Mouse (Mus musculus): ENCODE measurements around the gene Mstn.

Mstn gene

DNA sequence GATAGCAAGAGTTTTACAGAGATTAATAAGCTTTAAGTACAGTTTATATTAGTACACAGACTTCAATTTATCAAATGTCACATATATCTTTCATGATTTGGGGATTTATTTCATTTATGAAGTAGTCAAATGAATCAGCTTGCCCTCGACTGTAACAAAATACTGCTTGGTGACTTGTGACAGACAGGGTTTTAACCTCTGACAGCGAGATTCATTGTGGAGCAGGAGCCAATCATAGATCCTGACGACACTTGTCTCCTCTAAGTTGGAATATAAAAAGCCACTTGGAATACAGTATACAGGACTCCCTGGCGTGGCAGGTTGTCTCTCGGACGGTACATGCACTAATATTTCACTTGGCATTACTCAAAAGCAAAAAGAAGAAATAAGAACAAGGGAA, at the start of gene Mstn:
Gene Mstn, plus strand, starts transcription at position 301 of the 400 bp plus-strand sequence.
- no peak for DNase-seq (ENCODE audit: low spot score)

GRCm38 (mm10) chr1:53014716-53015115, 46.7 kb upstream of the Mstn start:
- no peak for DNase-seq (ENCODE audit: low spot score)

GRCm38 (mm10) chr1:53015606-53016005, 45.8 kb upstream of the Mstn start:
- no peak for DNase-seq (ENCODE audit: low spot score)

- DNase-seq (ENCODE audit: low spot score): no peak
These were observed 42.5 kb upstream of the Mstn start for GRCm38 (mm10) chr1:53018746-53019505.

DNA sequence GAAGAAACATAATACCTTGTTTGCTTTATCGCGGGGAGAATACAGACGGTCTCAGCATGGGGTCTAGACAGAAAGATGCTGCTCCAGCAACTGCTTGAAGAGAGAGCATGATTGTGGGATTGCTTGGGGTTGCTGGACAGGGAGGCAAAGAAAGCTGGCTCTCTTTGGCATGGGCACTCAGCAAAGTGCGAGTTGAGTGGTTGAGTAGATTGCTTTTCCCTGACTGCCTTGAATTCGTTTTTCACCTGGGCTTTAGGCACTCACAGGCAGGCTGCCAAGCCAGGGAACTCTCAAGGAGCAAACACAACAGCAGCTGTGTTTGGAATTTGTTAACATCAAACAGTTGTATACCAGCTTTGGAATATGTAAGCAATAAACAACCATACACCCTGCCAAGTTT, 41.4 kb upstream of the Mstn start, which contains the start of gene 1700019D03Rik:
Gene 1700019D03Rik, minus strand, starts transcription at position 101 of the 400 bp plus-strand sequence.
- DNase-seq (ENCODE audit: low spot score): no peak

GRCm38 (mm10) chr1:53032550-53032949, 28.9 kb upstream of the Mstn start:
- no peak for DNase-seq (ENCODE audit: low spot score)

GRCm38 (mm10) chr1:53037443-53037871, 24.0 kb upstream of the Mstn start:
- no peak for DNase-seq (ENCODE audit: low spot score)

GRCm38 (mm10) chr1:53049763-53050427, 11.5 kb upstream of the Mstn start:
- DNase-seq (ENCODE audit: low spot score): no peak

DNA sequence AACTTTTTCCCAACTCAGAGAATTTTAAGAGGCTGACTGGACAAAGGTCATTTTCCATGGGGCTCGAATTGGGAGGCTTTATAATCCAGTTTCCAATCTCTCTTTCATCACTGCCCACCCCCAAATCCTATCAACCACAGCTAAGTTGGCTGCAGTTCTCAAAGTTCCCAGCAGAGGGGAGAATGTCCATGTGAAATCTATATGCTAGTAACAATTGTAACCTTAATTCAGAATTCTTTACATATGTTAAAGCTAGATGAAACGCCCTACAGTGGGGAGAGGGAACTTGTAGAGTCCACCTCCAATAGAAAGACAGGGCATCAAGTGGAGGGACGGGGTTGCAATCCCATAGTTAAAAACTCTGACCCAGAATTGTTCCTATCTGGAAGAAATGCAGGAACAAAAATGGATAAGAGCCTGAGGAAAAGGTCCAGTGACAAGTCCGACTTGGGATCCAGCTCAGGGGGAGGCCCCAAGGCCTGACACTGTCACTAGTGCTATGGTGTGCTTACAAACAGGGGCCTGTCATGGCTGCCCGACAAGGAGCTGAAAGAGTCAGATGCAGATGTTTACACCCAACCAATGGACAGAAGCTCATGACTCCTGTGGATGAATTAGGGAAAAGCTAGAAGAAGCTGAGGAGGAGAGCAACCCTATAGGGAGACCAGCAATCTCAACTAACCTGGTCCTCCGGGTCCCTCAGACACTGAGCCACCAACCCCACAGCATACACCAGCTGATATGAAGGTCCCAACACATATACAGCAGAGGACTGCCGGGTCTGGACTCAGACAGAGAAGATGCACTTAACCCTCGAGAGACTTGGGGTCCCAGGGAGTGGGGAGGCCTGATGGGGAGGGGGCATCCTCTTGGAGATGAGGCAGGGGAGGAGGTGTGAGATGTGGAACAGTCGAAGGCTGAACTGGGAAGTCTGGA, 8.1 kb upstream of the Mstn start:
- DNase-seq (ENCODE audit: low spot score): no peak

GRCm38 (mm10) chr1:53059106-53059505, 2.3 kb upstream of the Mstn start:
- DNase-seq (ENCODE audit: low spot score): no peak

DNA sequence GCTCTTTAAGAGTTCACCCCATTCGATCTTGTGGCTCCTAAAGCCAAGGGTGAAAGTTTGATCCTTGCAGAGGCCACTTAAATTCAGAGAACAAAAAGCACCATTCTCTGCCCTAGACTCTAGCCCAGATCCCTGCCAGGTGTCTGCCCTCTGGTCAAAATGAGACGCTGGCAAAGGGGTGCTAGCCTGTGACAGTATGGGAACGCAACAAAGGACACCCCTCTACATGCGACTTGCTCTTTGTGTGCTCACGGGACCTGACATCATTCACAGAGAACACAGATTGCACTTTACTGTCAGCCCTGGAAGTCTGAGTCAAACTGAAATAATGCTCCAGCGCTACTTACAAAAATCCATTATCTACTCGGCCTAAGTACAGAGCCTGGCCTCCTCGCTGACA, 941 bp upstream of the Mstn start:
- no peak for DNase-seq (ENCODE audit: low spot score)

DNA sequence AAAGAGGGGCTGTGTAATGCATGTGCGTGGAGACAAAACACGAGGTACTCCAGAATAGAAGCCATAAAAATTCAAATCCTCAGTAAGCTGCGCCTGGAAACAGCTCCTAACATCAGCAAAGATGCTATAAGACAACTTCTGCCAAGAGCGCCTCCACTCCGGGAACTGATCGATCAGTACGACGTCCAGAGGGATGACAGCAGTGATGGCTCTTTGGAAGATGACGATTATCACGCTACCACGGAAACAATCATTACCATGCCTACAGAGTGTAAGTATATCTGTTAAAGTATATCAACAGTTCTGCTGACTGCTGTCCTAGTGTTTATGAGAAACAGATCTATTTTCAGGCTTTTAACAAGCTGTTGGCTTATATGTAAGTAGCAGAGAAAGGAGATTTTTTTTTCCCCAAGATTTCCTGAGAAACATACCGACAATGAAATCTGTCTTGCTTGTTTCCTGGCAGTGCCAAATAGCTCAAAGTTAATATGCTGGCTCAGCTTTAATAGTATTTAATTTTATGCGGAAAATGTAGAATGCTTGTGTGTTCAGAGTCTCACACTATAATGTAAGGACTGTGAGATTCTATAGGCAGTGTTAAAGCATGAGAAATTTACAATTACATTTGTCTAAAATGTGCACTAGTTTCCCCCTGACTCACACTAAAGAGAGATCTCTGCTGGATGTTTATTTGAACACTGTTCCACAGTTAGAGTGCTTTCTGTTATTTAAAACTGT, 600 bp downstream of the Mstn start:
- no peak for DNase-seq (ENCODE audit: low spot score)

GRCm38 (mm10) chr1:53063921-53064320, 2.5 kb downstream of the Mstn start:
- DNase-seq (ENCODE audit: low spot score): no peak

DNA sequence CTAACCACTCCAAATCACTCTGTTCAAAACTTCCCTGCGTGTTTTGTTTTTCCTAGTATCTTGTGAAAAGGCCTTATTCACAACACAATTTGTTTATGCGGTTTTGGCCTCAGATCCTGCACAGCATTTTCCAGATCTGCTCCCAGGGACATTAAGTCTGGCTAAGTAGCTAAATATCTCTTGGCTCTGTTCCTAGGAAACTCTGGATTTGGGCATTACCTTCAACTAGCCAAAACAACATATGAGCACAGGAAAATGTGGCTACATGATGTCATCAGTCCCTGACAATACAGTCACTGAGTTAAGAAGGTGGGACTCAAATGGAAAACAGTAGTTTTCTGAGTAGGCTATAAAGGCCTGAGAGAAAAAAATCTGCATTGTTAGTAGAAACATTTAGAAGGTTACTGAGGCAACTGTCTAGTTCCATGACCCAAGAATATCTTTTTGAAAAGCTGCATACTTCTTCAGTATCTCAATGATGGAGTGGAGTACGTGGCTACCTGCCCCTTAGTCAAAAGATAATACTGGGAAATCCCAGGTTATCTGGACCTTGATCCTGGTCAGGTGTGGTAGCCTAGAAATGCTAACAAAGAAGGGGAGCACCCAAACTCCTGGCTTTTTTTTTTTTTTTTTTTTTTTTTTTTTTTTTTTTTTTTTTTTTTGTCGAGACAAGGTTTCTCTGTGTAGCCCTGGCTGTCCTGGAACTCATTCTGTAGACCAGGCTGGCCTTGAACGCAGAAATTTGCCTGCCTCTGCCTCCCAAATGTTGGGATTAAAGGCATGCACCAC, 8.5 kb downstream of the Mstn start:
- DNase-seq (ENCODE audit: low spot score): no peak

- DNase-seq (ENCODE audit: low spot score): no peak
These were observed 9.3 kb downstream of the Mstn start for GRCm38 (mm10) chr1:53070664-53071175.

DNA sequence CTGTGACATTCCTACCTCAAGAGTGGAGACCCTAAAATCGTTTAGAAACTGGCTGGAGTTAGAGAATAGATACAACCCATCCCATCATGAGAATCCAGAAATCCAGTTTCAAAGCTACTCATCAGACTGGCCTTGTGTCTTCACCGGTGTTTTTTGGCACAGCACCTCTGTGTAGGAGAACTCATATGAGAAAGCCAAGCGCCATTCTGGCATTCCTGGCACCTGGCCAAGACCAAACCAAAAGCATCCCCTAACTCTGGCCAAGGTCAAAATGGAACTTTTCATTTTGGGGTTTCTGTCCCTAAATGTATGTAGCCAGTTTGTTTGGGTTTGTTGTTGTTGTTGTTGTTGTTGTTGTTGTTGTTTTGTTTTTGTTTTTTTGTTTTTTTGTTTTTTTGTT, 15.2 kb downstream of the Mstn start:
- DNase-seq (ENCODE audit: low spot score): no peak

DNA sequence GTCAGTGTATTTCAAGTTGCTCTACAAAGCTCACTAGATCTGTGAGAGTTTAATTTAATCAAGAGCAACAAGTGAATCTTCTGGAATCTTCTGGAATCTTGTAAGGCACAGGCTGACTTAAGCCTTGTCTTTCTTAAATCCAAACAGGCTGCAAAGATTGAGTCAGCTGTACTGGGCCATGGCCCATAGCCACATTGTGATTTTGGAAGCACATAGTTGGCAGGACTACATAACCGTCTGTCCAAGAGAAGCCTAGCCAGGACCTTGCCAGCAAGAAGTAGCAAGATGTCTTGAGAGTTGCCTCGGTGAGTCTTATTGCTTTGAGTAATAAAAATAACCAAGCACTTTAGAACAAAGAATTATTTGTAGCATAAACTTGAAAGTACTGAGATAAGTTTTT, 18.4 kb downstream of the Mstn start:
- no peak for DNase-seq (ENCODE audit: low spot score)

DNA sequence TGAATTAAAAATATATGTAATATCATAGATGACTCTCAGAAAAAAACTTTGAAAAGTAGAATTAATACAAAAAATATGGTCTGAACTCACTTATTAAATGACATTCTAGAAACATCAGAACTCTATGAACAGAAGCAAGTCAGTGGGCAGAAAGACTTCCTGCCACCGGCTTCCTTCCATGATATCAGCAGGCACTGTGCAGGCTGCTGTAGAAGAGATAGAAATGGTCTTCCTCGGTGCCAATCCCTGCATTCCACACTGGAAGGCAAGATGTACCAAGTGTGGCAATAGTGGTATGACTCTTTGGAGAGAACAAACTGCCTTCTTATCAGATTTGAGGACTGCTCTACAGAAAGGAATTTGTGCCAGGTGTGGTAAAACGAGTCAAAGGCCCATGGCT, 19.2 kb downstream of the Mstn start:
- no peak for DNase-seq (ENCODE audit: low spot score)

DNA sequence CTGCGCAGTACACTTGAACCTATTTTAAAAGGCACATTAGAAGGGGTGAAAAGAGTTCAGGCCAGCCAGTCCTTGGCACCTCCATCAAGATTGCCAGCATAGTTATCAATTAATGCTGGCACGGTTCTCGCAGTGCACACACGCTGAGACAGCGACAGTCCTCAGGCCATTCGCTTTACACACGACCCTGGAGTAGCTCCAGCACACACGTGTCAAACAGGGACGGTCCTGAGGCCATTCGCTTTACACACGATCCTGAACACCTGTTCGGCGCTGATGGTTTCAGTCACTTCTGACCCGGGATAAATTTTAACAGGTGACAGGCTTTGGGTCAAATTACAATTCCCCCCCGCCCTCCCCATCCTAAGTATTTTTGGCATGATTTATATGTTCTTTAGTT, 23.8 kb downstream of the Mstn start:
- DNase-seq (ENCODE audit: low spot score): no peak

DNA sequence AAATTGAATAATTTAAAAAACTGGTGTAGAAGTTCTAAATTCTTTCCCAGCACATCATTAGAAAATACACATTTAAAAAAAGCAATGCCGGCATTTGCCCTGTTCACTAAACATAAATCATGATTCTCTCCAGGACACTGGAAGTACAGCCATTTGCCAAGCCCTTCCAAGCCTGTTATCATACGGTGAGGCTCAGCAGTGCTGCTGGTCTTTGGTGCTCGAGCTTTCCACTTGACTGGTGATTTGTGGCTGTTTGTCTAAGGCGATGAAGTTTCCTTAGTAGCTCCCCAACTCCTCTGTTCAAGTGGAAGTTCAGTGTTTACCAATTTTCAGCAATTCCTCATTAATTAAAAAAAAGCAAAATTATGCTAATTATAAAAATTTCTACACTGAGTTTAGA, 24.6 kb downstream of the Mstn start:
- DNase-seq (ENCODE audit: low spot score): no peak

- DNase-seq (ENCODE audit: low spot score): no peak
These were observed 31.7 kb downstream of the Mstn start for GRCm38 (mm10) chr1:53093180-53093579.
